Mouse (Mus musculus): ENCODE data around the gene Tbl2.

Gene Tbl2

GRCm38 (mm10) chr5:135149053-135149819 is at the start of gene Tbl2:
Gene Tbl2 (plus strand): TSS chr5:135149657.
- DNase-seq (ENCODE audit: extremely low spot score, low spot score), result peak; percentile 99

DNA sequence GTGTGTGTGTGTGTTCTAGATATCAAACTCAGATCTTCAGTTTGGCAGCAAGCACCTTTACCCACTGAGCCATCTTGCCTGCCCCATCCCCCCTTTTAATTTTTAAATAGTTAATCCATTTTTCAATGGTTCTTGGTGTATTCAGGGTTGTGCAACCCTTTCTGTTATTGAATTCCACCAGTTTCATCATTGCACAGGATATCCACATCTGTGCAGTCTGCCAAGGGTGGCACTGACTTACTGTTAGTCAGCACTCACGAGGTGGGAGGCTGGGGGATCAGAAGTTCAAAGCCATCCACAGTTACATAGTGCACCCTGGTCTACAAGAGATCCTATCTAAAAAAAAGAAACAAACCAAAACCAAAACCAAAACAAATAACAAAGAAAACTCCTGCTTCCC is 48.5 kb upstream of the Tbl2 start:
- DNase-seq (ENCODE audit: extremely low spot score, low spot score), result no peak

- no peak for DNase-seq (ENCODE audit: extremely low spot score, low spot score)
Observed at GRCm38 (mm10) chr5:135103999-135104660, 45.3 kb upstream of the Tbl2 start.

GRCm38 (mm10) chr5:135106758-135107256 is 42.6 kb upstream of the Tbl2 start:
- DNase-seq (ENCODE audit: extremely low spot score, low spot score), result peak; percentile 88

- DNase-seq (ENCODE audit: extremely low spot score, low spot score), result peak; percentile 57
Observed at GRCm38 (mm10) chr5:135107521-135108501, 41.6 kb upstream of the Tbl2 start.

- no peak for DNase-seq (ENCODE audit: extremely low spot score, low spot score)
Observed at GRCm38 (mm10) chr5:135109017-135109416, 40.4 kb upstream of the Tbl2 start.

- no peak for DNase-seq (ENCODE audit: extremely low spot score, low spot score)
Observed at GRCm38 (mm10) chr5:135109426-135109825, 40.0 kb upstream of the Tbl2 start.

- no peak for DNase-seq (ENCODE audit: extremely low spot score, low spot score)
Observed at GRCm38 (mm10) chr5:135109976-135110375, 39.5 kb upstream of the Tbl2 start.

DNA sequence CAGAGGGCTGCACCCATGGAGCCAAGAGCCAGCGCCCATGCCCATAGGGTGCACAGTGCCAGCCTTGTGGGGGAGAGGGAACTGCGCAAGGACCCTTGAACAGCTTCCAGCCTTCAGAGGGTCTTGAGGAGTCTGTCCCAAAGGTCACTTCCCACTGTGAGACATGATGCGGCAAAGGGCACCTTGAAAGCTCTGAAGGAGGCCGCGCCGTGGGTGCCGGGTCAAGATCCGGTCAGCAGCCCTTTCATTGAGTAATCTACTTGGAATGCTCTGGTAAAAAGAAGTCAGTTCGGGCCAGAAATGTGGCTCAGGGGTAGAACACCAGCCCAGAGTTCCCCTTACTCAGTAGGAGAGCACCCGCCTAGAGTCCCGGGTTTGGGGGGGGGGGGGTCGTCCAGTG is 35.7 kb upstream of the Tbl2 start:
- DNase-seq (ENCODE audit: extremely low spot score, low spot score), result no peak

- DNase-seq (ENCODE audit: extremely low spot score, low spot score), result no peak
Observed at GRCm38 (mm10) chr5:135115241-135115640, 34.2 kb upstream of the Tbl2 start.

- peak; percentile 41 for DNase-seq (ENCODE audit: extremely low spot score, low spot score)
Observed at GRCm38 (mm10) chr5:135118589-135119081, 30.8 kb upstream of the Tbl2 start.

- no peak for DNase-seq (ENCODE audit: extremely low spot score, low spot score)
Observed at GRCm38 (mm10) chr5:135120753-135121152, 28.7 kb upstream of the Tbl2 start.

GRCm38 (mm10) chr5:135126121-135126520 is 23.3 kb upstream of the Tbl2 start:
- DNase-seq (ENCODE audit: extremely low spot score, low spot score), result no peak

DNA sequence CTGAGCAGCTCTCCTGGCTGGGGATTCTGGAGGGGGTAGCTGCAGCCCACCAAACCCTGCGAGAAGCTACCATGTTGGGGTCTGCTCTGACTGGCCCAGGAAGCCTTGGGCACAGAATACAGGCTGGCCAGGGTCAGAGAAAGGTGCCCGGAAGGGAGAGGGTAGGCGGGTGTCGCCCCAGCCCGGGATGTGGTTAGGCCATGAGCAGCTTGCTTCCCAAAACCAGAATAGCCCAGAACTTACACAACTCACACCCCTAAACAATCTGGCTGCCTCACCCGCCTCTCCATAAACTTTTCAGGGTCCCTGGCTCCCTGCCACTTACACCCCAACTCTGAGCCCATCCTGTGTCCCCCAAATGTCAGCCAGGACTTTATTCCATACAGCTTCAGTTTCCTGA is 21.8 kb upstream of the Tbl2 start:
- DNase-seq (ENCODE audit: extremely low spot score, low spot score), result no peak

DNA sequence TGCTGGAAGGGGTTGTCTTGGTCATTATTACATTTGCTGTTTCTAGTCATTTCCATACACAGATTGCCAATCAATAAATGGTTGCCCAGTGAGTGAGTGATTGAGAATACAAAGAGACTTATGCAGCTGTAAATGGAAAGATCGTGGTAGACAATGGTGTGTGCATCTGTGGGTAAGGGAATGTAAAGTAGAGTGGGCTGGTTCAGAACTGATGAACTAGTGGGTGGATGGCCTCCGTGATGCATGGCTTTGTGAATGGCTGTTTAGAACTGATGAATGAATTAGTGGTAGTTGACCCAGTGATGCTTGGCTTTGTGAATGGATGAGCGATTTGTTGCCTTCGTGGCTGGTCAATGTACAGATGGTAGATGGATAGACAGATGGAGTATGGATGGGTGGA is 19.7 kb upstream of the Tbl2 start:
- DNase-seq (ENCODE audit: extremely low spot score, low spot score), result no peak

- no peak for DNase-seq (ENCODE audit: extremely low spot score, low spot score)
Observed at GRCm38 (mm10) chr5:135133736-135134405, 15.6 kb upstream of the Tbl2 start.

GRCm38 (mm10) chr5:135134534-135134933 is 14.9 kb upstream of the Tbl2 start:
- DNase-seq (ENCODE audit: extremely low spot score, low spot score), result peak; percentile 50

- DNase-seq (ENCODE audit: extremely low spot score, low spot score), result no peak
Observed at GRCm38 (mm10) chr5:135139881-135140280, 9.6 kb upstream of the Tbl2 start.

DNA sequence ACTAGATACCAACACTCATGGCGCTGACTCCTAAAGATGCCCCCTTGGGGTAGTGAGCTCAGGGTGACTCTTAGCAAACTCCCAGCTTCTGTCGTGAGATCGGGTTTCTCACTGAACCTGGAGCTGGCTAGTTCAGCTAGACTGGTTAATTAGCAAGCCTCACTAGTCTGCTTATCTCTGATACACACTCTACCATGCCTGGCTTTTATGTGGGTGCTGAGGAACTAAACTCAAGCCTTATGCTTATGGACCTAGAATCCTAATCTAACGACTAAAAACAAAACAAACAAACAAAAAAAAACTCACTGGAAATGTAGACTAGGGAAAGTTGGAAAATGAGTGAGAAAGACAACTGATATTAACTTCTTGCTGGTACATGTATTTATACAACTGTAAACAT is 5.0 kb upstream of the Tbl2 start:
- no peak for DNase-seq (ENCODE audit: extremely low spot score, low spot score)

GRCm38 (mm10) chr5:135145532-135145931 is 3.9 kb upstream of the Tbl2 start:
- DNase-seq (ENCODE audit: extremely low spot score, low spot score), result no peak

DNA sequence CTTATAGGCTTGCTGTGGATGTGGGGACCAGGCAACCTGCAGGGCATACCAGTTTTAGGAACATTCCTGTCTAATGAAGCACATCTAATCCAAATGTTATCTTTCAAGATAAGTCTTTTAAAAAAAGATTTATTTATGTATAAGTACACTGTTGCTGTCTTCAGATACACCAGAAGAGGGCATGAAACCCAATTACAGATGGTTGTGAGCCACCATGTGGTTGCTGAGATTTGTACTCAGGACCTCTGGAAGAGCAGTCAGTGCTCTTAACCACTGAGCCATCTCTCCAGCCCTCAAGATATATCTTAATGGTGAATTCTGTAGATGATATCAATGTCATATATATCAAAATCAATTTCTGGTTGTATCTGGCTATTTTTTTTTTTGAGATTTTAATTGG is 3.5 kb upstream of the Tbl2 start:
- no peak for DNase-seq (ENCODE audit: extremely low spot score, low spot score)

Measured in neural tube, embryonic 10.5 days (tissue).